Mouse (Mus musculus): ENCODE results near the gene Cers6.

Cers6 gene

DNA sequence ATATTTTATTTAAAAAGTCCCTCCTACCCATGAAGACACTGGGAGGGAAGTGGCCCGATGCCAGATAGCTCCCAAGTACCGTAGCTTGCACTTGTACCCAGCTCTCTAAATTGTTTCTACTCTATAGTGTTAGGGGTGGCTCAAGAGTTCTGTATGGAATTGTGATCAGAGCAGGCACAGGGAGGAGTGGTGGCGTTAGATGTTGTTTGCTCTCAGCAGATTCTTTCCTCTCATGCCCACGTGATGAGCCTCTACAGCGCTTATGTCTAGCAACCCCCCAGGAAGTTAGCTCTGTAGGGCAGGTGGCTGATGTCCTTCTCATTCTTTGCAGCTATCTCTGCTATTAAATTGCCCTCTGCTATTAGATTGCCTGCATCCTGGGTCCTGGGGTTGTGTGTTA lies 98.8 kb downstream of the Cers6 start:
- no peak for DNase-seq (ENCODE audit: low read depth, low spot score)

DNA sequence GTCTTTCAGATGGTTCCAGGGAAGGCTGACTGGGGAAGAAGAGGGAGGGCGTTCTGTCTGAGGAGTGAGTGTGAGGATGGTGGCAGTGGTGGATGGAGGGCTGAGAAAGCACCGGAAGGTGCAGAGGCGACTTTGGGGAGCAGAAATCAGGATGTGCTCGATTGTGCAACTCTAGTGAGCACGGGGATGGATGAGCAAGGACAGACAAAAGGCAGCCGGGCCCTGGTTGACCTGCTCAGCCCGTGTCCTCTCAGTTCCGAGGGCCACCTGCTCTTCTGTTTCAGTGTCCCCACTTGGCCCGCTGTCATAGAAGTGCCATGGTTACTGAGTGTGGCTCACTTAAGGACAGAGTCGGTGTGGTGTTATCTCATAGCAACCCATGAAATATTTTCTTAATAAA lies 99.4 kb downstream of the Cers6 start:
- no peak for DNase-seq (ENCODE audit: low read depth, low spot score)

DNA sequence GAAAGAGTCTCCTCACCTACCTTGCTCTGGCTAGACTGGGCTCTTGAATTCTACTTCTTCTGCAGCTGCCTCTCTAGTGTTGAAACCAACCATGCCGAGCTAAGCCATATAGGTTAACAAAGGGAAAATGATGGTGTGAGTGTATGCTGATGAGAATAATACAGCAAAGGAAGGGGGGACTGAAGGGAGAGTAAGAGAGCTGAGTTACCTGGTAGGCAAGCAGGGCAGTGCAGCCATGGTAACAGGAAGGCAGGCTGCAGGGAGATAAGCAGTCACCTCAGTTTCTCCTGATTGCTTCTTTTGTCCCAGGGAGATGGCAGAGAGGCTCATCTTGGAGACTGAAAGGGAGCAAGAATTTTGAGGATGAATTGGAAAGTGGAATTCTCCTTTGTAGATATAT lies 105.1 kb downstream of the Cers6 start:
- DNase-seq (ENCODE audit: low read depth, low spot score) = no peak

DNA sequence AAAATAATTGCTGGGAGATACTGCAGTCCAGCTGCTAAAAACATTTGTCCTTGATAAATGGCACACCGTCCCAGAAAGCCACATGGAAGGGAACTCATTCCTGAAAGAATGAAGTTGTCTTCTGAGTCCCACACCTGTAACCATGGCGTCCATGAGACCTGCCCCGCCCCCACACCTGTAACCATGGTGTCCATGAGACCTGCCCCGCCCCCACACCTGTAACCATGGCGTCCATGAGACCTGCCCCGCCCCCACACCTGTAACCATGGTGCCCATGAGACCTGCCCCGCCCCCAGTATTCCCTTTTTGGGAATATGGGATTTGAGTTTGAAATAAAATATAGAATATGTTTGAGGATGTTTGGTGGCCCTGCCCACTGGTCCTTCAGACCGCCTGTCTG lies 106.8 kb downstream of the Cers6 start:
- DNase-seq (ENCODE audit: low read depth, low spot score) = no peak

DNA sequence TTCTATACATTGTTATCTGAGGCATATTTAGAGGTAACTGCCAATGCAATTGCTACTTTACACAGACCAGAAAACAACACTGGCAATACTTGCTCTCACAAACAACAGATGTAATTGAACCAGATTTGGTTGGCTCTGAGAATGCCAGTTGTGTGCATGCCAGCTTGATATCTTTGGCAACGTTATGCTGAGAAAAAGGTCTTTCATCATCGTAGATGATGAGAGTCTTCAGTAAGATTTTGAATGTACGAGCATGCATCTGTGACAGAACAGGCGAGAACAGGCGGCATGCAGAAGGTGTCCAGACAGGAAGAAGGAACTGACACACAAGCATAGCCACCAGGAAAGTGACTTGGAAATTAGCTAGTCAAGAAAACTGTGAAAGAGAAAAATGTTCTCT lies 110.6 kb downstream of the Cers6 start:
- no peak for DNase-seq (ENCODE audit: low read depth, low spot score)

DNA sequence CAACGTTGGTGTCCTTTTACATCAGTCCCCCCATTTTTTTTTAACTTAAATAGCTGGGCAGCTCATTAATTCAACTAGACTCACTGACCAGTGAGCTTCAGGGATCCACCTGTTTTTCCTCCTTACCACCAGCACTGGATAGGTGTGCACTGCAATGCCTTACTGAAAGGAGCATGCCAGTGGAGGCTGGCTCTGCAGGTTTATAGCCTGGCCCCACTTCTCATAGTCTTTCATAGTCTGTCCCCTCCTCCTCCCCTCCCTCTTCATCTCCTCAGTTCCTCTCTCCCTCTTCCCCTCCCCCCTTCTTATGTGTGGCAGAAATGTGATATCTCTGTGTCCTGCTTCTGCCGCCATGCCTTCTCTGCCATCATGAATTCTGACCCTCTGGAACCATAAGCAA lies 112.5 kb downstream of the Cers6 start:
- no peak for DNase-seq (ENCODE audit: low read depth, low spot score)

DNA sequence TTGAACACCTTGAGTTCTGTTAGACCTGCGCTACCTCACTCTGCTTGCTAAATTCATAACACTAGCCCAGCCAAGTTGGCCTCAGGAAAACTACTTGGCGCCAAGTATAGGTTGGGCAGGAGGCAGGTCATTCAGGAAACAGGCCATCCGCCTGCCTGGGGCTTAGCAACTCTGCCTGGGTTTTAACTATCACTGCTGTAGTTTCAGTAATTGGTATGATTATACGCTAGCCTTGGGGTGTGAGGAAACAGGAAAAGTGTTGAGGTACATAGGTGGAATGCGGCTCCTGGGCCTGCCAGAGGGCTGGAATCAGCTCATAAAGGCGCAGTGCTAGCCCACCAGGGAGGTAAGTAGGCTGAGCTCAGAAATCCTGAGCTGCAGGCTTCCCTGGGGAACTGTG lies 114.0 kb downstream of the Cers6 start:
- no peak for DNase-seq (ENCODE audit: low read depth, low spot score)

DNA sequence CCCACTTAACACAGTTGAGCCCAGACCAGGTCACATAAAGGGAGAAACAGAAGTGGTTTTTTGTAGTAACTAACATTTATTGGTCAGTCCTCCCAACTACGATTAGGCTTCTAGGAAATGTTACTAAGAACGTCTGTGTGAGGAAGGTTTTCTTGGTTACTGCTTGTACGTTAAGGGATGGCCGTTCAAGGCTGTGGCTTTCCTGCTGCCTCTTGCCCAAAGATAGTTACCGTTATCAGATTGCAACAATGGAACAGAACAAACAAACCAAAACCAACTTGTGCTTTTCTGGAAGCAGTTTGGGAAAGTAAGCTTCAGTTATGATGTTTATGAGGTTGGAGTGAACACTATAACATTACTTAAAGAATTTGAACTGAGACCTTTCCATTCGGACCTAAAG lies 114.5 kb downstream of the Cers6 start:
- DNase-seq (ENCODE audit: low read depth, low spot score) = no peak

DNA sequence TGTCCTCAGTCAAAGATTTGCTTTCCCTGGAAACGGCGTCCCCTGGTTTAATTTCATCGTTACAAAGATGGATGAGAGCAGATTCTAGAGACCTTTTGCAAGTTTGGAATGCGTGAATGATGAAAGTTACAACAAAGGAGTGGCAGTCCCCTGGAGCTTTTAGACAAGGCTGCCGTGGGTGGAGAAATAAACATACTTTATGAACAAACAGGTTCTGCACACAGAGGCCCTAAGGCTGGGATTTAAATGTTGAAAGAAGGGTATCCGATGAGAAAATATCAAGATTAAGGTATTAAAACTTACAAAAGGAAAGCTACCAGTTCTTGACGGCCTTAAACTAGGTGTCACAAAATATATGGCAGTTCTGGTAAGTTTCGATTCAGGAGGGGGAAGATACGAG lies 117.0 kb downstream of the Cers6 start:
- no peak for DNase-seq (ENCODE audit: low read depth, low spot score)

DNA sequence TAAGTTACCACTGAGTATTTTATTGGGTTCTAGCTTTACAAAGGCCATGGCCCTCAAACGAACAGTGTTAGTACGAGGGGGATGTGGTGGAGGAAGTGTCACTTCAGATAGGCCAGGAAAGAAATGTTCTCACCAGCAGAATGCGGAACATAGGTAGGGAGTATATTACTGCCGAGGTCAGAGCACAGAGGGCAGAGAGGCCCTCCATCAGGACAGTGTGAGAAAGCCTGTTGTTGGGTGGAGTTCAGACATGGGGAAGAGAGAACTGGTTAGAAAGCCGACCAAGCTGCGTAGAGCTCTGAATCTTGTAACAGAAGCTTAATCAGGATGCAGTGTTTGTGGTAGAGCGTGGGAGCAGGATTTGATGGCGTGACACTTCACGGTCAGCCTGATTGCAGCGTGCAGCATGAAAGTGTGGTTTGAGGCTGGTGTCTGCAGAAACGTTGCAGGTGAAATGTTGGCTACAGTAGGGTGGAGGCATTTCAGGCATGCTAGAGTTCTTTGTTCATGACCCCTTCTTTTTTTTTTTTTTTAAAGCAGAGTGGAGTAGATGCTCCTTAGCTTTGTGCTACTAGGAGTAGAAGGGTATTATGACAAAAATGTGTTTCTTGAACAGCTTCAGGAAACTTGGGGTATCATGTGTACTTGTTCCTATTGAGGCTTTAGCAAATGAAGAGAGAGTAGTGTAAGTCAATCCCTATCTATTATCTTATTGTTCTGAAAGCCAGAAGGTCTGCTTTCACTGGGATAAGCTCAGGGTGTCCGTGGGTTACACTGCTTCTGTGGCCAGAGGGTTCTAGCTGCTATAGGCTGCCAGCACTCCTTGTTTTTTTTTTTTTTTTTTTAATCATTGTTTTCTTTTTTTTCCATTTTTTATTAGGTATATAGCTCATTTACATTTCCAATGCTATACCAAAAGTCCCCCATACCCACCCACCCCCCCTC lies 117.7 kb downstream of the Cers6 start:
- DNase-seq (ENCODE audit: low read depth, low spot score) = no peak

DNA sequence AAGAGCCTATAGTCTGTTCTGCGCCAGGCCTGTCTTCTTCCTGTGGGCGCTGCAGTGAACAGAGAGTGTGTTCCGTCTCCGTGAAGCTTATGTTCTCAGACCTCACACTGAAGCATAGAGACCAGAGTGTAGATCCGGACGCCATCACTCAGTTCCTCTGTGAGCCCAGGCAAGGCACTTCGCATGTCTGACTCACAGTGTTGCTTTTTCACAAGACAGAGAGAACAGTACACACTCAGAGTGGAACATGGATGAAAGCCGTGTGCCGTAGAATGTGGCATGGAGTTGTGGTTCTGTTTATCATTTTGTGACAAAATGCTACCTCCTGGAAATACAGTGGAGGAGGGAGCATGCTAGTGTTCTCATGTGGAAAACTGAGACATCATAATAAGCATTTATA lies 120.1 kb downstream of the Cers6 start:
- DNase-seq (ENCODE audit: low read depth, low spot score) = no peak

DNA sequence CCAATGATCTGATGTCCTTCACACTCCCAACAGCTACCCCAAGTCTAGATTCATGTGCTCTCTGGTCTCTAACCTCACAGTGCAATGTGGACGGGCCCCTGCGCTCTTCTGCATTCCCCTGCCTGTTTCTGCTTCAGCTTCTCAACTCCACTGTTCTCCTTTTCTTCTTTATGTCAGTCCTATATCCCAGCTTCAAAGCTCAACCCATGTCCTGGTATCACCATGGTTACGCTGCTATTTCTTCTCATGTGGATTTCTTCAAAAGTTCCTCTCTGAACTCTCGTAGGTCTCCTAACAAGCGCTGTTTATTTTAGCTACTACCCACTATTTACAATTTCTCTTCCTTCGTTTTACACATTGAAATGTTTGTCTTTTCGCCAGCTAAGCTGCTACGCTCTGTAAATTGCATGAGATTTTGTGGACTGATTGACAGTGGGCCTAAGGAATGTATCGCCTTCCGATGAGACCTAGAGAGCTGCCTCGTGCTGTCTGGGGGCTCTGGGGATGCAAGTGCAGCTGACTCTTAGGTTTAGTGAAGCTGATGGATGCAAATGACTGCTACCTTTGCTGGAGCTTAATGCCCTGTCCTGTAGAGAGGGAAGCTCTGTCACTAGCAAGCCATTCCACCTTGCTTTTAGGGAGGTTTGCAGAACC lies 120.6 kb downstream of the Cers6 start:
- no peak for DNase-seq (ENCODE audit: low read depth, low spot score)

DNA sequence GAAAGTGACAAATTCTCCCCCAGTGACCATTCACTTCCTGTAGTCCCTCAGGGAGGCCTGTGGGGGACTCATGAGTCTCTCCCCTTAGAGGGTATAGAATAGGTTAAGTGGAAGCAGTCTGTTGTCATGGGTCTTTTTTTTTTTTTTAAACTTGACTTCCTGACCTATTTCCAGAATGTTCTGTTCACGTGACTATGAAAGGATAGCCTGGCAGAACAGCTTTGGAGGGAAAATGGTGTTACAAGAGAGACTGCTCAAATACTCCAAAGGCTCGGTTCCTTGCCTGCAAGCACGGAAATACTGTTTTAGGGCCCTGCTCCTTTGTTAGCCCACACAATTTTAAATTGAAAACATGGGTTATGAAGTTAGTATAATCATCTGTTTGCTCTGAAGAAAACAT lies 121.7 kb downstream of the Cers6 start:
- DNase-seq (ENCODE audit: low read depth, low spot score) = no peak

DNA sequence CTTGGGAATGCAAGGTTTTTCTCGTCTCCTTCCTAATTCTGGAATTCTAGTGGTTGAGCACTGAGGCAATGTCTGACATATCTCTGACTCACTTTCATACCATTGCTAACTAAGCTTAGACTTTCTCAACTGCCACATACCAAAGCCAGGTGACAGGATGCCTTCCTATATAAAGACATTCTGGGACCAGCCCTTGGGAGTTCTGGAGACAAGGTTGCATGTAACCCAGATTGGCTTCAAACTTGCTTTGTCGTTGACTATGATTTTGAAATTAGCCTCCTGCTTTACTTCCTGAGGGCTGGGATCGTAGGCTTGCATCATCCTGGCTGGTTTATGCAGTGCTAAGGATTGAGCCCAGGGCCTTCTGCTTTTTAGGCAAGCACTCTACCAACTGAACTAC lies 122.2 kb downstream of the Cers6 start:
- DNase-seq (ENCODE audit: low read depth, low spot score) = no peak

DNA sequence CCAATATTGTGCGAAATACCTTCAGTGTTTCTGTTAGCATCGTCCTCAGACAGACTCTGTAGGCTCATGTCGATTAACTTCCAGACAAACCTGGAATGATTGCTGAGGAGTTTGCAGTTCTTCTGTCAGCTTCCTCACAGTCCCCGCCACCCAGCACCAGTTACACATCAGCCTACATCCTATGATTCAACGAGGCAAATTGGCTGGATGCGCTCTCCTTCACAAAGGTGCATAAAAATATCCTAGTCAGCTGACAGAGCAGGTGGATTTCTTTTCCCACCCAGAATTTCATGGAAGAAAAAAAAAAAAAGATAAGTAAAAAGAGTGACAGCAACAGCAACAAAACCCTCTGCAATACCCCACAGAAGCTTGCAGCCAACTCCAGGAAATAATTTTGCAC lies 127.9 kb downstream of the Cers6 start:
- no peak for DNase-seq (ENCODE audit: low read depth, low spot score)

DNA sequence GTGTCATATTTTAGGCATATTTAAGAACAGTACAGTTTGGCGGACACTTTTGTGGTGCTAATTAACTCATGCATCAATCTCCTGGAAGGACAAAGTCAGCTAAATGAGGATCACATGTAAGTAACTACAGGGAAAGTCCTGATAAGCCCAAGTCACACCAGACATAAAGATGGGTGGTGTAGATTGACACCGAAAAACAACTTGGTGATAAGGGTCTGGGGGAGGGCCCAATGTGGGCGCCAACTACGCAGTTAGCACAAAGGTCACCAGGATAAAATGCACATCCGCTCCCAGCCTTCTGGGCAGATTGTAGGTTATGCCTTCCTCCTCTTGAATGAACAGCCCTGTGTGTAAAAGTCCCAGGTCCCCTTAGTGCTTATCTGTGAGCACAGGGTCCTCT lies 131.4 kb downstream of the Cers6 start:
- DNase-seq (ENCODE audit: low read depth, low spot score) = no peak

DNA sequence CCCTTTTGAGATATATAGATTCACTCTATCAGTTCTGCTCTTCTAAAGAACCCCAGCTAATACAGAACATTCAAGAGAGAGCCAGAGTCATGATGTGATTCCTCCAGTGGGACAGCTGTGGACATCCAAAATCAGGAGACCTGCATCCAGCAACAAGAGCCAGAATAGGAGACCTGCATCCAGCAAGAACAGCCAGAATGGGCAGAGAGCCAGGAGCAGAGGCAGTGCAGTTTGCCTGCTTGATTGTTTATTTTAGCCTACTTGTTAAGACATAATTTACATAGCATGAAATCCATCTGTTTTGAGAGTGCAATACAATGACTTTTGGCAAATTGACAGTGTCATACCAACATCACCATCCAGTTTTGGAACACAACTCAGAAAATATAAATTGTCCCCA lies 133.2 kb downstream of the Cers6 start:
- no peak for DNase-seq (ENCODE audit: low read depth, low spot score)

DNA sequence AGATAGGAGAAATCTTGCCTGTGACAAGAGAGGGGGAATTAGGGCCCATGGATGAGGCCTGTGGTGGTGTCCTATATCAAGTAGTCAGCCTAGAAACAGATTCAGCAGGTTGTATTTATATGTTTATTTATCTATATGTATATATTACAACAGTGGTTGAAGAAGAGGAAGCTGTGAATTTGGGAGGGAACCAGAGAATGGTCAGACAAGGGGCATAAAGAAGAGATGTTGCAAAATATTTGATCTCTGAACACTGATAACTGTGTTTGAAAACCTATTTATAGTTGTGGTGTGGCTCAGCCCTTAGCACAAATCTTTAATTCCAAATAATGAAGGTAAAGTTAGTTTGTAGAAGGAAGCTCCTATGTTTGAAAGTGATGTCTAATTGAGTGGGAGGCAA lies 134.5 kb downstream of the Cers6 start:
- no peak for DNase-seq (ENCODE audit: low read depth, low spot score)

DNA sequence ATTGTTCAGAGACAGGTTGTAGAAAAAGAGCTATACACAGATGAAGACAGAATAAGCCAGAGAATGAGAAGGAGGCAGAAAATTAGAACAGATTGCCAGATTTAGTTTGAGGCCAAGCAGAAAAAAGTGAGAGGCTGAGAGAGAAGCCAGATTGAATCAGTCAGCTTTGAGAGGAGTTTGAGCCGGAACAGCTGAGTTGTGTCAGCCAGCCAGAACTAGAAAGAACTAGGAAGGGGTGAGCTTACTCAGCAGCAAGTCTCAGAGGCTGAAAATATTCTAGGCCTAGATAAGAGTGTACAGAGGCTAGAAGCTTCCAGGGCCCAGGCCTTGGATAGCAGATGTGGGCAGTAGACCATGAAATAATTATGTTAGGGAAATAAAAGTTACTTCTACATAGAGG lies 135.0 kb downstream of the Cers6 start:
- no peak for DNase-seq (ENCODE audit: low read depth, low spot score)

DNA sequence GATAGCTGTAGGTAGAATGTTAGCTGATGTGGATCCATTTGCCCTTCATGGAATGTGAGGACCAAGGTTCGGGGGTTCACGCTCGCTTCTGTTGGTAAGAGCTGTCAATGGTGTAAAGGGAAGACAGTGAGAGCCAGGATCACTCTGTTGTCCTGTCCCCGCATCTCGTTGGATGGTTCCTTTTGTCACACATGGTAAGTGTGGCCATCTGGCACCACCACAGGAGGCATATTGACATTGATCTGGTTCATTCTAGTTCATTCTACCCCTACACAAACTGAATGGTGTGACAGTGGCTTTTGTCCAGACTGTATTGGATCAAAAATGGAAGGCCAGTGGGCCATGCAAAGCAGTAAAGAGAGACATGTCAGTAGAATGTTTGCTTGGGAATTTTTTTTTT lies 142.8 kb downstream of the Cers6 start:
- DNase-seq (ENCODE audit: low read depth, low spot score) = no peak

DNA sequence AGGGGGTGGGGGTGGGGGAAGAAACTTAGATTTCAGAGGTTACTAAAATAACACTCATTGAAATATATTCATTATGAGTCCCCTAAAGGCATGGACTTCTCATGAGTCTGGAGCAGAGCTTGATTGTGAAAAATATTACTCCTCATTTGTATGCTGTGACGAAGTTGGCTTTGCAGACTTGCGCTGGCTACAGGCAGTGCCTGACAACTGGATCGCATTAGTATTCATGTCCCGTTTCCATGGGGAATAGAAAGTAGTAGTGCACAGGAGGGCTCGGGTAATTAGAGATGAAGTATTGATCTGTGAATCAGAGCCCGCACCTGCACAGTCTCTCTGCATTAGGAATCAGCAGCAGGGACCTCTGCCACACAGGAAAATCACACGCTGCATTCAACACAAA lies 150.2 kb downstream of the Cers6 start:
- no peak for DNase-seq (ENCODE audit: low read depth, low spot score)

DNA sequence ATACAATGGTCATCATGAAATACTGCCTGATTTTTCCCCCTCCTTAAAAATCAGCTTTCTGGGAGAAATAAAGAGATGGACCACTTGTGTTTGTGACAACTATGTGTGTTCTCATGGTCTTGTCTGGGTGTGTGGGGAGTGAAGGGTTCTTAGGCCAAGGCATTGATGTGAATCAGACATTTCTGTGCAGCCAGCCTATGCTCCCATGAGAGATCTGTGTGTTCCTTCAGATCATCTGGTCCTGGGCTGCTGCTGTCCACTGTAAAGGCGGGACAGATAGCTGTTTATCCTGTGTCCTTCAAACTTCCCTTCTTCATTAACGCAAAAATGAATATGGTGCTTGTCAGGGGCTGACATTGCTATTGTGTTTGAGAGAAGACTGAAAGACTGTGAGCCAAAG lies 150.6 kb downstream of the Cers6 start:
- DNase-seq (ENCODE audit: low read depth, low spot score) = no peak

DNA sequence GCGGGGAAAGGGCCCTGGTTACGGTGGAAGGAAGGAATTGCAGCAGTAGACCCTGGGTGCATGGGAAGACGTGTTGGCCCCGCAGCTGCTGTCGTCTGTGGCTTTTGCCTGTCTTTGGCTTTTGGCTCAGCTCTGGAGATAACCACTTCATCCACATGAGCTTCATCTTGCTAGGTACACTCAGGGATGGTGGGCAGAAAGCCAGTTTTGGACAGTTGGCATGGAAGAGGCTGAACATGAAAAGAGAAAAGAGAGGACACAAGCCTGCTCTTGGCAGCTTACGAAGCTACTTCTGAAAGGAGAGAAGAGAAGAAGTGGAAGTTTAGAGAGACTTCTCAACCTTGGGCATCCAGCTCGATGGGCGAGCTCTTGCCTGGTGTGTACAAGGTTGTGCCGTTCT lies 153.0 kb downstream of the Cers6 start:
- DNase-seq (ENCODE audit: low read depth, low spot score) = no peak

Measured in A20 (cell line).